Mouse (Mus musculus) midbrain, embryonic 14.5 days (tissue): Measurements from ENCODE around the gene Tex264. TPM values are rescaled to one million over a fixed set of nuclear protein-coding genes. Genes with fewer than 3 reads are reported as not detected.

ENCODE experiments used
- ATAC-seq: fragments of 200-750 bp; cut with Nextera tagmentation; 2 replicates; pipeline ENCODE4 v1.8.0; 2017; ENCODE audit warnings: moderate number of reproducible peaks, moderate library complexity; ENCODE audit not compliant: low FRiP score, low TSS enrichment
- DNase-seq: peaks from one replicate; pipeline ENCODE4 v3.0.0-alpha.2; 2015
- H3K27ac ChIP-seq: fragments of 300-500 bp; sonication (generic); replicated peaks from 2 replicates; pipeline ENCODE4 v1.5.1; 2014; ENCODE audit warnings: mild to moderate bottlenecking, low read depth, low read length, moderate library complexity
- H3K27me3 ChIP-seq: fragments of 300-500 bp; sonication (generic); 2 replicates; pipeline ENCODE4 v1.6.1; 2014; ENCODE audit warnings: low read length, control low read depth, mixed read lengths; ENCODE audit not compliant: control insufficient read depth, insufficient read depth
- H3K36me3 ChIP-seq: fragments of 300-500 bp; sonication (generic); 2 replicates; pipeline ENCODE4 v1.6.1; 2014; ENCODE audit warnings: low read length, control low read depth; ENCODE audit not compliant: control insufficient read depth, insufficient read depth
- H3K4me1 ChIP-seq: fragments of 300-500 bp; sonication (generic); 2 replicates; pipeline ENCODE4 v1.6.1; 2014; ENCODE audit warnings: mild to moderate bottlenecking, antibody characterized with exemption, low read length, control low read depth; ENCODE audit not compliant: control insufficient read depth, insufficient read depth
- H3K4me2 ChIP-seq: fragments of 300-500 bp; sonication (generic); 2 replicates; pipeline ENCODE4 v1.6.1; 2014; ENCODE audit warnings: mild to moderate bottlenecking, low read length, moderate library complexity
- H3K4me3 ChIP-seq: fragments of 300-500 bp; sonication (generic); replicated peaks from 2 replicates; pipeline ENCODE4 v1.5.1; 2014; ENCODE audit warnings: low read depth, low read length
- H3K9ac ChIP-seq: fragments of 300-500 bp; sonication (generic); replicated peaks from 2 replicates; pipeline ENCODE4 v1.6.1; 2014; ENCODE audit warnings: mild to moderate bottlenecking, low read length, moderate library complexity
- H3K9me3 ChIP-seq: fragments of 300-500 bp; sonication (generic); 2 replicates; pipeline ENCODE4 v1.6.1; 2016; ENCODE audit warnings: low read length, control low read depth, mixed read lengths; ENCODE audit not compliant: control insufficient read depth
- WGBS: fragments of 180-500 bp; shearing (Covaris S2); extraction: QIAGEN DNeasy Blood & Tissue Kit; methylation state at CpG from one replicate; pipeline ENCODE4 v1.1.7; 2014; 5-methylcytosine and 5-hydroxymethylcytosine counted together
- polyA plus RNA-seq: library from polyadenylated mRNA; unstranded; fragments of >200 nt; fragmentation: Nextera tagmentation; extraction: Ambion mirVana; gene quantifications from 2 replicates; pipeline ENCODE4 v1.2.1, GENCODE M21; 2014

The Tex264 gene
- polyA plus RNA-seq, 1 experiment from 2014 or later, result 53.6 TPM

DNA sequence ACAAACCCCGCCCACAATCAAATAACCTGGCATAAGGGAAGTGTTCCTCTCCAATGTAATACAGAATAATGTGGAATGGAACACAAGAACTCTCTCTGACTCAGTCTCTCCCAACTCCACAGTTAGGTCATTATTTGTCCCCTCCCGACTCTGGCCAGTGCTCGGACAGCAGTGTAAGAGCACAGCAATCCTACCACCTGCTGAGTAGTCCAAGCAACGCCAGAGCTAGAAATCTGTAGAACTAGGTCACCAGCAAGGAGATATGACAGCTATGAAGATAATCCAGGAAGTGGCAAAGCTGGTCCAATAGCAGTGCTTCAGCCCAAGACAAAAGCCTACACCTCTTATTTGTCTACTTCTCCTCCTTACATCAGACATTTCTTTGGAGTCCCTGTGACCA lies 9.2 kb downstream of the Tex264 start:
- H3K4me3 ChIP-seq, result no peak overlapping the region
- no peak overlapping the region for H3K4me2 ChIP-seq
- H3K27ac ChIP-seq, result no peak overlapping the region
- DNase-seq (no peak), ATAC-seq (no peak)
- WGBS, result 76% methylated on average over 4 of the region's 4 CpGs
- H3K9ac ChIP-seq, result no peak overlapping the region
- H3K27me3 ChIP-seq, result no peaks in the 10 kb centered on the region
- H3K9me3 ChIP-seq, result no peaks in the 10 kb centered on the region
- peaks cover 43% of the 10 kb centered on the region for H3K36me3 ChIP-seq
- H3K4me1 ChIP-seq, result no peaks in the 10 kb centered on the region

DNA sequence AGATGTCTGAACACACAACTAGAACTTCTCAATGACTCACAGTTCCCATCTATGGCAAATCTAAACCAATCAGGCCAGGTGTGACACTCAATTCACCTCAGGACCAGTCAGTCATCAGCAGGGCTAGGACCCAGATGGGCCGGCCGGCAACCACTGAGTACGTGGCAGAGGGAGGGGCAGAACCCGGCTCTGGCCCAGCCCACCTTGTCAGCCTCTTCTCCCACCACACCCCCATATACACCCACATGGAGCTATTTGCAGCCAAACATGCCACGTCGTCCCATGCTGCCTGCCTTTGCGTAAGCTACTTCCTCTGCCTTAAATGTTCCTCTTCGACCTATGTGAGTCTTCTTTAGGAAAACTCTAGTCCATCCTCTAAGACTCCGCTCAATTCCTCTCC lies 9.8 kb downstream of the Tex264 start:
- H3K36me3 ChIP-seq, result peaks cover 41% of the 10 kb centered on the region
- 80% methylated on average over 9 of the region's 9 CpGs for WGBS
- no peak overlapping the region for H3K27ac ChIP-seq

DNA sequence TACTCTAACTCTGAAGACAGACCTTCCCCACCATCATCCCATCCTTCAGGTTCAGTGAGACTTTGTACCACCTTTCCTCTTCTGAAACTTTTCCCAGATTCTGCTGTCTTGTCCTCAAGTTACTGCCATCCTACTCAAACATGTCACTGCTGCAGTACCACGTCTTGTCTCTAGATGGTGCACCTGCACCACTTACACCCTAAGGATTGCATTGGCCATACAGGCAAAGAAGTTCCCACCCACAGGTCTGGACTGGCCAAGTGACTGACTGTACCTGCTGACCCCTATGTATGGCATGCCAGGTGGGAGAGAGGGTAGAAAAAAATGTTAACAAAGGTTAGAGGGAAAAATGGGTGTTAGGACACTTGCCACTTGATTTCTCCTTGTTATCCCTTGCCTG lies 10.2 kb downstream of the Tex264 start:
- Histone ChIP-seq H3K4me3 (no peak overlapping the region), H3K9me3 (no peaks in the 10 kb centered on the region), H3K4me1 (no peaks in the 10 kb centered on the region), H3K4me2 (no peak overlapping the region), H3K27me3 (no peaks in the 10 kb centered on the region), H3K9ac (no peak overlapping the region), H3K27ac (no peak overlapping the region), H3K36me3 (peaks cover 41% of the 10 kb centered on the region)
- peak; percentile 50; the same call in 1 of the 2 replicates for ATAC-seq
- DNase-seq, result peak; percentile 89
- 0% methylated on average over 1 of the region's 1 CpGs for WGBS

More for the DNA sequence above, 9.8 kb downstream of the Tex264 start:
- ATAC-seq (no peak; the same call in 1 of the 2 replicates), DNase-seq (no peak)
- no peak overlapping the region for H3K9ac ChIP-seq
- H3K27me3 ChIP-seq, result no peaks in the 10 kb centered on the region
- no peak overlapping the region for H3K4me2 ChIP-seq
- H3K9me3 ChIP-seq, result no peaks in the 10 kb centered on the region
- no peak overlapping the region for H3K4me3 ChIP-seq
- no peaks in the 10 kb centered on the region for H3K4me1 ChIP-seq

DNA sequence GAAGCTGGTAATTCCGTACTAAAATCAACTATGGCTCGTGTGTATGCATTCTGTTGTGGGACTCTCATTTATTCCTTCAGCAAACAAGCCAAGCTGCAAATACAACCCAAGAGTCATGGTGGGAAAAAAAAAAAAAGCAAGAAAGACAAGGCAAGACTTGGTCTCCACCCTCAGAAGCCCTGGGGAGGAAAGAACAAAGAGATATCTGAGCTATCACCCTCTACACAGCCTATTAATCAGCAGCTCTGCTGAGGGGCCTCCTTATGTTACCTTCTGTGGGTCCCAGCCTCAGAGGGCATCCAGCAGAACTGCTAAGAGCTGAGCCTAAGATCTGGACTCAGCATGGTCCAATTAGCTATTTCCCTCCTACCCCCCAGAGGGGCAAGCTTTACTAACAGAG lies 11.9 kb downstream of the Tex264 start:
- Histone ChIP-seq H3K9me3 (no peaks in the 10 kb centered on the region), H3K4me1 (no peaks in the 10 kb centered on the region), H3K36me3 (peaks cover 30% of the 10 kb centered on the region), H3K4me3 (no peak overlapping the region), H3K27me3 (no peaks in the 10 kb centered on the region), H3K27ac (no peak overlapping the region), H3K9ac (no peak overlapping the region), H3K4me2 (no peak overlapping the region)
- ATAC-seq (no peak), DNase-seq (no peak)
- 90% methylated on average over 2 of the region's 2 CpGs for WGBS

DNA sequence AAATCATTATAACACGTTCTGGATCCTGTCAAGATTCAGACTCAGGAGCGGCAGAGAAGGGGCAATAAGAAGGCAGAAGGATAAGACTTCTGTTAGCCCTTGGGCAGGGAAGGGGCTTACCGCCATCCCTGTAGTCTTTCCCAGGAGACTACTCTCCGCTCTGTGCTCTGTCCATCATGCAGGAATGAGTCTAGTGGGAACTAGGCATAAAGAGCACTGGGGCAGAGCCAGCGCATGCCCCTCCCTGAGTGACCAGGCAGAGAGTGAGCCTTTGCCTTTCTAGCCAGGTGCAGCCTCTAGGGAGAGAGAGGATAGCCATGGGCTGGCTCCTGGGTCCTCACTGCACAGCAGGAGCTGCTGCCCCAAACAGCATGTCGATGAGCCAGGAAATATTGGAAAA lies 20.9 kb downstream of the Tex264 start:
- H3K9me3 ChIP-seq, result no peaks in the 10 kb centered on the region
- DNase-seq, result peak; percentile 45
- H3K4me1 ChIP-seq, result peaks cover 19% of the 10 kb centered on the region
- no peak overlapping the region for H3K4me3 ChIP-seq
- WGBS, result 55% methylated on average over 6 of the region's 6 CpGs
- 0 out of 2 replicates have a peak overlapping the region, but pooled peaks have one; percentile 11 for H3K4me2 ChIP-seq
- H3K36me3 ChIP-seq, result peaks cover 15% of the 10 kb centered on the region
- peak overlapping the region; percentile 89 for H3K27ac ChIP-seq
- H3K27me3 ChIP-seq, result no peaks in the 10 kb centered on the region
- peak; percentile 49; the same call in 1 of the 2 replicates for ATAC-seq
- 0 out of 2 replicates have a peak overlapping the region, but pooled peaks have one; percentile 1 for H3K9ac ChIP-seq

DNA sequence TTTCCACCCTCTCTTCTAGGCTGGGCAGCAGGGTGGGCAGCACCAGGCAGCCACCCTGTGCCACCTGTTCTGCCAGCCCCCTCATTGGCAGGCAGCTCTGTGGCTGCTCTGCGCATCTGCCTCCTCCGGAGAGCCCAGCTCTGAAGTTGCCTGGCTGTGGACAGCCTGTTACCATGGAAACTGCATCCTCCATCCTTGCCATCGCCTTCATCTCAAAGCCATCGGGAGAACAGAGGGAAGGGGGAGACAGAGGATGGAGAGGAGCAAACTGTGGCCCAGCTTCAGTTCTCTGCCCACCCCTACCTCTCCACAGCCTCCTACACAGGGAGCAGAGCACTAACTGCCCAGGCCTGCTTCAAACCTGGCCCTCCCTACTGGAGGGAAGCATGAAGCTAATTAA lies 21.3 kb downstream of the Tex264 start:
- H3K27me3 ChIP-seq, result no peaks in the 10 kb centered on the region
- H3K36me3 ChIP-seq, result peaks cover 15% of the 10 kb centered on the region
- H3K4me2 ChIP-seq, result 0 out of 2 replicates have a peak overlapping the region, but pooled peaks have one; percentile 11
- peaks cover 19% of the 10 kb centered on the region for H3K4me1 ChIP-seq
- DNase-seq, result peak; percentile 87
- H3K27ac ChIP-seq, result peak overlapping the region; percentile 89
- 0 out of 2 replicates have a peak overlapping the region, but pooled peaks have one; percentile 1 for H3K9ac ChIP-seq
- H3K9me3 ChIP-seq, result no peaks in the 10 kb centered on the region
- no peak overlapping the region for H3K4me3 ChIP-seq
- WGBS, result 16% methylated on average over 4 of the region's 4 CpGs
- peak; percentile 86 for ATAC-seq

DNA sequence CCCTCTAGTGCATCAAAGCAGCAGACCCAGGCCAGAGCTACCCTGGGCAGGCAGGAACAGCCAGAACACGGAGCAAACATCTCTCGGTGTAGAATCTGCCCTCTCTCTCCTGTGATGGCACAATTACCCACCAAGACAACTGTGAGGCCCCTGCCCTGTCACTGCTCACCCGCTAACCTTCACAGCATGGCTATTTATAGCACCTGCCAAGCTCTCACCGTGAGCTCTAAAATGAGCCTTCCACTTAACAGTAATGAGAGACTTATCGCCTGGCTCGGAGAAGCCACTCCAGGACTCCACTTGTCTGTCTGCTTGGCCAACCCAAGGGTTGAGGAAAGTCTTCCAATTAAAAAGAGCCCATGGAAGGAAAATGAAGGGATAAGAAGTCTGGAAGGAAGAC lies 22.5 kb downstream of the Tex264 start:
- peaks cover 26% of the 10 kb centered on the region for H3K36me3 ChIP-seq
- no peaks in the 10 kb centered on the region for H3K27me3 ChIP-seq
- DNase-seq (no peak), ATAC-seq (no peak)
- no peak overlapping the region for H3K9ac ChIP-seq
- whole genome bisulfite sequencing, result 83% methylated on average over 6 of the region's 6 CpGs
- H3K4me1 ChIP-seq, result peaks cover 19% of the 10 kb centered on the region
- H3K27ac ChIP-seq, result no peak overlapping the region
- no peak overlapping the region for H3K4me3 ChIP-seq
- H3K4me2 ChIP-seq, result no peak overlapping the region
- no peaks in the 10 kb centered on the region for H3K9me3 ChIP-seq

DNA sequence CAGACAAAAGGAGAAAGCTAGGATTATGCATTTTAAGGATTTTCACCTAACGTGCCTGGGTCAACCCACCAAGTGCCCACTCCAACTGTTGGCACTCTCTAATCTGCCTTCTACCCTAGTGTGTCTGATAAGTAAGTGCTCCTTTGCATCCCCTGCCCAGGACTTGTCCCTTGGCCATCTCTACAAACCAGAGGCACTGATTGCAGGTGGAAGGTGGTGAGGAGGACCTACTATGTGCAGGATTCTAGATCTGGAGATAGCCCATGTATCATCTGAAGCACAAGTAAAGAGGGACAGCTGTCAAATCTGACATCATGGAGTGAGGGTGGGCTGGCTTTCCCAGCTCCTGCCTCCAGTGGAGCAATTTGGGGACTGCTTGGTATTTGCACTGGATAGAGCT lies 25.8 kb downstream of the Tex264 start:
- no peak for DNase-seq

DNA sequence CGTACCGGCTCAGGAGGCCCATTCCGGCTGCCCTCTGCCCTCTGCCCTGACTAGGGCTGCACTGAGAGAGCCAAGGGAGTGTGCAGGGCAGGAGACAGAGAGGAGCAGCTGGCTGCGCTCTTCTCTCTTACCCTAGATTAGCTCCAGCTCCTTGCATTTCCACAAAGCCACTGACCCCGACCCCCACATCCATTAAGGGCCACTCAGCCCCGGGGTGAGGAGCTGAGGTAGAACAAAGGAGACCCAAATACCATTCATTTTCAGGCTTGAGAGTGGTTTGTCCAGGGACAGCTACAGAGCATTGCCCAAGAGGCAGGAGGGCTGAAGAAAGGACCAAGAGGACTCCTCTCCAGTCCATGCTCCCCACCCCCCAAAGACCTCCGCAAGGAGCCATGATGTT lies 26.3 kb downstream of the Tex264 start:
- ATAC-seq, result no peak
- Histone ChIP-seq H3K27me3 (0 out of 2 replicates have a peak, but pooled peaks cover 4% of the 10 kb centered on the region), H3K27ac (no peak overlapping the region), H3K4me2 (no peak overlapping the region), H3K4me3 (no peak overlapping the region), H3K36me3 (peaks cover 27% of the 10 kb centered on the region), H3K9ac (no peak overlapping the region), H3K9me3 (no peaks in the 10 kb centered on the region), H3K4me1 (peaks cover 16% of the 10 kb centered on the region)
- 19% methylated on average over 7 of the region's 7 CpGs for WGBS
- no peak for DNase-seq

More for the DNA sequence above, 25.8 kb downstream of the Tex264 start:
- WGBS, result 65% methylated on average over 1 of the region's 1 CpGs
- Histone ChIP-seq H3K4me3 (no peak overlapping the region), H3K9ac (no peak overlapping the region), H3K9me3 (no peaks in the 10 kb centered on the region), H3K36me3 (peaks cover 27% of the 10 kb centered on the region), H3K4me2 (no peak overlapping the region), H3K27ac (no peak overlapping the region), H3K27me3 (no peaks in the 10 kb centered on the region), H3K4me1 (peaks cover 17% of the 10 kb centered on the region)
- no peak for ATAC-seq
